Mouse (Mus musculus) heart, adult 2 months (tissue): ENCODE results near the gene U2af1l4. TPM values are rescaled to one million over a fixed set of nuclear protein-coding genes. Genes with fewer than 3 reads are reported as not detected.

Experiments
- DNase-seq, 2 experiments: peaks; one replicate each; pipeline ENCODE4 v3.0.0; 2021
- H3K27ac ChIP-seq: fragments of 200-600 bp; 2 replicates; pipeline ENCODE4 v1.8.1; 2022
- H3K27me3 ChIP-seq: fragments of 200-500 bp; 2 replicates; pipeline ENCODE4 v1.6.1; 2012; ENCODE audit warnings: mild to moderate bottlenecking, low read length, inconsistent platforms, mixed read lengths; ENCODE audit not compliant: control insufficient read depth, insufficient read depth
- H3K36me3 ChIP-seq: fragments of 200-500 bp; 2 replicates; pipeline ENCODE4 v1.6.1; 2012; ENCODE audit warnings: low read length, inconsistent platforms; ENCODE audit not compliant: control insufficient read depth, insufficient read depth
- H3K4me1 ChIP-seq: fragments of 200-500 bp; 2 replicates; pipeline ENCODE4 v1.6.1; 2011; ENCODE audit warnings: low read length; ENCODE audit not compliant: control insufficient read depth, insufficient read depth
- H3K4me3 ChIP-seq: fragments of 200-600 bp; 2 replicates; pipeline ENCODE4 v1.8.1; 2022
- H3K79me2 ChIP-seq: fragments of 200-500 bp; replicated peaks from 2 replicates; pipeline ENCODE4 v1.6.1; 2012; ENCODE audit warnings: mild to moderate bottlenecking, inconsistent platforms, low read length, moderate library complexity, mixed read lengths; ENCODE audit not compliant: control insufficient read depth, insufficient read depth
- H3K9ac ChIP-seq: fragments of 200-500 bp; 2 replicates; pipeline ENCODE4 v1.6.1; 2012; ENCODE audit warnings: low read depth, mild to moderate bottlenecking, control low read depth, inconsistent platforms, low read length, mixed read lengths
- CTCF ChIP-seq: fragments of 200-600 bp; IDR thresholded peaks from 2 replicates; pipeline ENCODE4 v1.8.1; 2022; ENCODE audit warnings: antibody characterized with exemption, mild to moderate bottlenecking, moderate library complexity
- EP300 ChIP-seq: fragments of 200-500 bp; IDR thresholded peaks from 2 replicates; pipeline ENCODE4 v1.6.1; 2011; ENCODE audit warnings: low read depth, low read length, control low read depth; ENCODE audit not compliant: insufficient read depth
- POLR2A ChIP-seq: fragments of 200-500 bp; IDR thresholded peaks from 2 replicates; pipeline ENCODE4 v1.6.1; 2011; ENCODE audit warnings: mild to moderate bottlenecking, low read depth, low read length, control low read depth; ENCODE audit not compliant: insufficient read depth
- WGBS: fragments of 180-500 bp; shearing (Covaris S2); methylation state at CpG from one replicate; pipeline ENCODE4 v1.1.7; 2018; 5-methylcytosine and 5-hydroxymethylcytosine counted together
- intact Hi-C: fragments of 180-260 bp; cut with DNase I; formaldehyde crosslinking; loops from one replicate; pipeline ENCODE4 v1.15.1; 2025
- polyA plus RNA-seq: library from polyadenylated mRNA; depleted of rRNA; stranded (reverse); fragments of >200 nt; gene quantifications from 2 replicates; pipeline ENCODE4 v1.2.3, GENCODE M21; 2012
- total RNA-seq, 2 experiments: library from RNA; stranded (reverse); gene quantifications; 2 replicates each; pipeline ENCODE4 v1.2.3; 2021

U2af1l4 gene
- total and polyA plus RNA-seq, 3 experiments, result 56.0 to 67.9 (median 61.3) TPM

DNA sequence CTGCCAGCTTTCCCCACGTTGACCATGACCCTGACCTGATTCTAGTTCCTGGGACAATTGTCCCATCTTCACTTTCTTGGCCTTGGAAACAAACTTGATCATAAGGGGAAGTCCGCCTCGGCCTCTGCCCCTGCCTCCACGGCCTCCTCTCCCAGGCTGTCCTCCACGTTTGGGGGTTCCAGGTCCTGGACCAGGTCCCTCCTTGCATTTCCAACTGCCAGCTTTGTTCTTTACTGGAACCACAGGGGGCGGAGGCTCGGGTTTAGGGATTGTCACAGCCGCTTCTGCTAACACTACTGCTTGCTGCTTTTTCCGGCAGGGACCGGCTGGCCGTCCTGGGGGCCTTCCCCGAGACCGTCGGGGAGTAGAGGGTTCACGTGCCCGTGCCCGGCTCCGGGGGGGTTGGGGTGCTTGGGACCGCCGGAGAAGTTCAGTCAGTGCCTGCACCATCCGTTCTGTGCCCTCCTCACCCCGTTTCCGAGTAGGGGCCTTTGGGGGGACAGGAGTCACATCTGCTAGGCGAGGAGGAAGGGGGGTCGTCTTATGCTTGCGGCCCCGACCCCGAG is 23.4 kb downstream of the U2af1l4 start:
- H3K79me2 ChIP-seq, result peaks cover 1% of the 10 kb centered on the region
- H3K27me3 ChIP-seq, result no peaks in the 10 kb centered on the region
- TF ChIP-seq POLR2A (no peak), EP300 (no peak), CTCF (no peak)
- H3K4me3 ChIP-seq, result no peak overlapping the region
- H3K27ac ChIP-seq, result no peak overlapping the region
- H3K9ac ChIP-seq, result no peak overlapping the region
- intact Hi-C loops, result no loop called here
- DNase-seq, result no peak
- WGBS, result 85% methylated on average over 28 of the region's 28 CpGs
- no peaks in the 10 kb centered on the region for H3K36me3 ChIP-seq
- H3K4me1 ChIP-seq, result no peaks in the 10 kb centered on the region

DNA sequence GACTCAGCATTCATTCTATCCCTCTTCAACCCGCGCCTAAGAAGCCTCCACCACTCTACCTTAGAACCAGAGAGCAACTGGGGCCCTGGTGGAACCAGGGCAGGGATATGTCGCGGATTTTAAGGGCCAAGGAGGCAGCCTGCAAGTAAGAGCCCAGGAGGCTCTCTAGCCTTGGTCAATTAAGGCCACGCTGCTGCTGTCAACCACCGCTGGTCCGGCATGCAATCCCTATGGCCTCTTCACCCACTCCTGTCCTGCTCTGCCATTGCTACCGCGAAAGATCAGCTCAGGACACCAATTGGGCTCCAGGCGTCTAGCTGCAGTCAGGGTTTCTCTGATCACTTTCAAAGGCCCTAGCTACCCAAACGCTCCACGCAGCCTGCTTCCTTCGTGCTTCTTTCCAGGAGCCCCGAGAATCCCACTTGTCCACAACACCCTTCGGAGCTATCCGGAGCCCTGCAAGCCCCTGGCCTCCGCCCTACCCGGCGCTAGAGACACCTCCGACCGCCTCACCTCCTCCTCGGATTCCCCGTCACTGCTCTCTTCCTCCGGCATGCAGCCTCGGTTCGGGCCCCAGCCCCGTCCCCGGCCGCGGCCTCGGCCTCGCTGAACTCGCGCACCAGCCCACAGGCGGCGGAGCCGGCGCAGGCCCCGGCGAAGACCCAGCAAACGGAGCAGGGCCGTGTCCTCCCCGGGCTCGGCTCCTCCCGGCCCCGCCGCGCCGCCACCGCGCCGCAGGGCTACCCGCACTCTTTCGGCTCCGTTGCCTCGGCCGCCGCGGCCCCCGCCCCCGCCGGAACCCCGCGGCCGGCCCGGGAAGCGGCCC is 25.0 kb downstream of the U2af1l4 start:
- intact Hi-C loops, result loop anchor here (1.0 to 2.0 kb wide), 2 partner anchors 25 to 63 kb away; partner anchors contain the start of genes Gm49396, Psenen, Rbm42 and U2af1l4
- peak overlapping the region; percentile 87 for H3K27ac ChIP-seq
- TF ChIP-seq EP300 (no peak), POLR2A (no peak), CTCF (no peak)
- no peaks in the 10 kb centered on the region for H3K36me3 ChIP-seq
- under 1% methylated on average over 43 of the region's 67 CpGs for WGBS
- H3K27me3 ChIP-seq, result no peaks in the 10 kb centered on the region
- H3K9ac ChIP-seq, result peak overlapping the region; percentile 90
- no peaks in the 10 kb centered on the region for H3K4me1 ChIP-seq
- H3K4me3 ChIP-seq, result peak overlapping the region; percentile 83
- peaks cover 1% of the 10 kb centered on the region for H3K79me2 ChIP-seq
- DNase-seq, result no peak

DNA sequence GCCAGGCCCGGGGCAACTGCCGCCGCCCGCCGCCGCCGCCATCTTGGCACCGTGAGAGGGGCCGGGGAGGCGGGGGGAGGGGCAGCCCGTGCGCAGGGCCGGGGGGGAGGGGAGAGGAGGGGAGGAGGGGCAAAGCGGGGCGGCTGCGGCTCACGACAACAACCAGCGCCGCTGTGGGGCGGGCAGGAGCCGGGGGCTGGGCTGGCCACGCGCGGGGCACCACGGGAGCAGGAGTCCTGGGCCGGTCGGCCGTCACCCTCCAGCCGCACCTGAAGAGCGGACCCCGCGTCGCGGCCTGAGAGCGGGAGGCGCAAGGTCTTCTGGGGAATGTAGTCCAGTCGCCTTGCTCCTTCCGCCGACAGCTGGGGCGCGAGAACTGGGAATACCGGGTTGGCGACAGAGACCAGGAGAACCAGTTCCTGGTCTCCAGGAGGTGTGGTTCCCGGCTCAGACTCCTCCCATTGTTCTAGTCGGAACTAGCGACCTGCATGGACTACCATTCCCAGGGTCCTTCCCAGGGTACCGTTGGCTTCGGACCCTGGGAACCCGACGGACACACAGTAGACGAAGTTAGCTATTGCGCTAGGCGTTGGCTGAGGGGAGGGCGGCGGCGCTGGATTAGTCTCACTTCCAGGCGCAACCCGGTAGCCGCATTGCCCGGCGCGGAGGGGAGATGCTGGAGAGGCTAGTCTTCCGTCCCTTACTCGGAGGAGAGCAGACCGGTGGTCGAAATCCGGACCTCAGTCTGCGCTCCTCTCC is 25.8 kb downstream of the U2af1l4 start, which contains the start of gene Kmt2b:
TSS of gene Kmt2b (minus strand) at position 51 of the 759 bp plus-strand sequence.
- under 1% methylated on average over 53 of the region's 68 CpGs for WGBS
- Histone ChIP-seq H3K9ac (peak within 1 kb of the TSS; percentile 90), H3K36me3 (no peaks in the 10 kb centered on the region), H3K27me3 (no peaks in the 10 kb centered on the region), H3K79me2 (peaks cover 1% of the 10 kb centered on the region), H3K27ac (peak within 1 kb of the TSS; percentile 87), H3K4me3 (peak within 1 kb of the TSS; percentile 83), H3K4me1 (no peaks in the 10 kb centered on the region)
- TF ChIP-seq CTCF, result no peak
- TF ChIP-seq EP300, result peak; percentile 68
- TF ChIP-seq POLR2A, result peak; percentile 87
- DNase-seq, result peak; percentile 95 to 99
- intact Hi-C loops, result loop anchor here (1.0 to 2.0 kb wide), 4 partner anchors 24 to 62 kb away; partner anchors contain the start of genes Gm49396, Psenen, Rbm42 and U2af1l4

DNA sequence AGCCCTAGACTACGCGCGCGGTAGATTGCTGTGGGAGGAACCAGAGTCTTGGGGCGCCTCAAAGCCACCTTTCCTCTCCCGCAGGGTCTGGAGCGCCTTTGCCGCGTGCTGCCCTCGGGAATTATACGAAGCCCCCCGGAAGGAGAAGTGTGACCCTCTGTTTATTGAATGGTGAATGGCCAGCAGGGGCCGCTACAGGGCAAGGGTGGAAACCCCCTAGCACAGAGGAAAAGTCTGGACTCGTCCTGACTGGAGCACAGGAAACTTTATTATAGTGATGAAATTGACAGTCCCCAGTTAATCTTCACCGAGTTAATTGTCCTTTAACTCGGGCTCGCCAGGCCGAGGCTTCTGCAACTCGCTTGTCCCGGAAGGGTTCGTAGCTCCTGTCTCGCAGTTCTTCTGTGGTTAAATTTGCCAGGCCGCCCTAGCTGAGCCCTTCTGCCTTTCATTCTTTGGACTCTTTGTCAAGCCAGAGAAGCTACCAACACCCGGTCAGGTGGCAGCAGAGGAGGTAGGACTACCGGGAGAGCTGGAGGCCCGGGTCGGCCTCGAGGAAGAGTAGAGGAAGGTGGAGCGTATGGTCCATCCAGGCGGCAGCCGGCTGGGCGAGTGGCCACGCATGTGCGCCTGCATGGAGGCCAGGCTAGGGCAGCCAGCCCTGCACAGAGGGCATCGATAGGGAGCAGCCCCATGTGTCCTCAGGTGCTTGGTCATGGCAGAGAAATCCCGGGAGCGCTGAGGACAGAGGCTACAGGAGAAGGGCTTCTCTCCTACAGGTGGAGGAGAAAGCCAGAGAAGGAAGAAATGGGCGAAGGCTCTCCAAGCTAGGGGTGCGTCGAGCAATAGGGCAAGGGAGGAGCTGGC is 26.6 kb downstream of the U2af1l4 start:
- WGBS, result 24% methylated on average over 40 of the region's 40 CpGs
- Histone ChIP-seq H3K9ac (peak overlapping the region; percentile 76), H3K4me1 (no peaks in the 10 kb centered on the region), H3K79me2 (peaks cover 1% of the 10 kb centered on the region), H3K4me3 (peak overlapping the region; percentile 83), H3K27ac (peak overlapping the region; percentile 87), H3K36me3 (no peaks in the 10 kb centered on the region), H3K27me3 (no peaks in the 10 kb centered on the region)
- TF ChIP-seq POLR2A, result no peak
- 0 out of 2 replicates have a peak, but pooled peaks have one; percentile 45 for TF ChIP-seq EP300
- TF ChIP-seq CTCF, result peak; percentile 97
- intact Hi-C loops, result loop anchor here (1.0 to 10.0 kb wide), 5 partner anchors 24 to 365 kb away; partner anchors contain the start of genes Ffar1, Rbm42 and Usf2
- peak; percentile 86 to 90 for DNase-seq
